Mouse (Mus musculus): ENCODE results near the gene Xrcc4. TPM values are rescaled to one million over a fixed set of nuclear protein-coding genes. Genes with fewer than 3 reads are reported as not detected.

Xrcc4 gene
- polyA plus RNA-seq, 1 experiment from 2014 or later = 13.0 TPM

GRCm38 (mm10) chr13:89814543-89814942 lies 274.9 kb downstream of the Xrcc4 start:
- ATAC-seq (ENCODE audit: insufficient number of reproducible peaks, insufficient read depth, low FRiP score, low TSS enrichment, low read depth) = no peak
- WGBS = 43% methylated on average over 2 of the region's 2 CpGs

GRCm38 (mm10) chr13:89812169-89812568 lies 277.2 kb downstream of the Xrcc4 start:
- Histone ChIP-seq H3K9me3 (no peaks in the 10 kb centered on the region), H3K4me2 (no peak overlapping the region), H3K9ac (replicated peaks) (no peak overlapping the region), H3K27me3 (no peaks in the 10 kb centered on the region), H3K27ac (no peak overlapping the region), H3K36me3 (no peaks in the 10 kb centered on the region), H3K4me3 (replicated peaks) (no peak overlapping the region), H3K4me1 (replicated peaks) (peaks cover 8% of the 10 kb centered on the region; the same call in 1 of the 2 replicates)
- 88% methylated on average over 2 of the region's 2 CpGs for WGBS
- ATAC-seq (ENCODE audit: insufficient number of reproducible peaks, insufficient read depth, low FRiP score, low TSS enrichment, low read depth) = no peak

More at GRCm38 (mm10) chr13:89814543-89814942, 274.9 kb downstream of the Xrcc4 start:
- Histone ChIP-seq H3K9me3 (no peaks in the 10 kb centered on the region), H3K9ac (replicated peaks) (no peak overlapping the region), H3K27ac (no peak overlapping the region), H3K4me2 (no peak overlapping the region), H3K4me1 (replicated peaks) (peaks cover 5% of the 10 kb centered on the region; the same call in 1 of the 2 replicates), H3K4me3 (replicated peaks) (no peak overlapping the region), H3K36me3 (no peaks in the 10 kb centered on the region), H3K27me3 (no peaks in the 10 kb centered on the region)

- H3K4me3 ChIP-seq (replicated peaks) = no peak overlapping the region
- no peak overlapping the region for H3K9ac ChIP-seq (replicated peaks)
- H3K4me2 ChIP-seq = no peak overlapping the region
- ATAC-seq (ENCODE audit: insufficient number of reproducible peaks, insufficient read depth, low FRiP score, low TSS enrichment, low read depth) = no peak
- no peaks in the 10 kb centered on the region for H3K9me3 ChIP-seq
- no peaks in the 10 kb centered on the region for H3K27me3 ChIP-seq
- H3K4me1 ChIP-seq (replicated peaks) = peaks cover 8% of the 10 kb centered on the region; the same call in 1 of the 2 replicates
- H3K36me3 ChIP-seq = no peaks in the 10 kb centered on the region
- H3K27ac ChIP-seq = no peak overlapping the region
These were observed 280.4 kb downstream of the Xrcc4 start for GRCm38 (mm10) chr13:89809024-89809423.

- WGBS = 73% methylated on average over 2 of the region's 2 CpGs
- no peak for ATAC-seq (ENCODE audit: insufficient number of reproducible peaks, insufficient read depth, low FRiP score, low TSS enrichment, low read depth)
- no peaks in the 10 kb centered on the region for H3K27me3 ChIP-seq
These were observed 287.5 kb downstream of the Xrcc4 start for GRCm38 (mm10) chr13:89801901-89802300.

GRCm38 (mm10) chr13:89797721-89798120 lies 291.7 kb downstream of the Xrcc4 start:
- 17% methylated on average over 3 of the region's 3 CpGs for WGBS
- Histone ChIP-seq H3K9me3 (no peaks in the 10 kb centered on the region), H3K4me3 (replicated peaks) (no peak overlapping the region), H3K4me1 (replicated peaks) (no peaks in the 10 kb centered on the region; the same call in 1 of the 2 replicates), H3K27ac (no peak overlapping the region), H3K4me2 (no peak overlapping the region), H3K9ac (replicated peaks) (no peak overlapping the region), H3K36me3 (no peaks in the 10 kb centered on the region), H3K27me3 (no peaks in the 10 kb centered on the region)
- no peak for ATAC-seq (ENCODE audit: insufficient number of reproducible peaks, insufficient read depth, low FRiP score, low TSS enrichment, low read depth)

More at GRCm38 (mm10) chr13:89801901-89802300, 287.5 kb downstream of the Xrcc4 start:
- H3K9me3 ChIP-seq = no peaks in the 10 kb centered on the region
- H3K4me3 ChIP-seq (replicated peaks) = no peak overlapping the region
- no peak overlapping the region for H3K9ac ChIP-seq (replicated peaks)
- H3K27ac ChIP-seq = no peak overlapping the region
- no peak overlapping the region for H3K4me2 ChIP-seq
- no peaks in the 10 kb centered on the region; the same call in 1 of the 2 replicates for H3K4me1 ChIP-seq (replicated peaks)
- H3K36me3 ChIP-seq = no peaks in the 10 kb centered on the region

- no peak for ATAC-seq (ENCODE audit: insufficient number of reproducible peaks, insufficient read depth, low FRiP score, low TSS enrichment, low read depth)
- 64% methylated on average over 5 of the region's 5 CpGs for WGBS
- H3K4me3 ChIP-seq (replicated peaks) = no peak overlapping the region
These were observed 297.9 kb downstream of the Xrcc4 start for GRCm38 (mm10) chr13:89791475-89791874.

GRCm38 (mm10) chr13:89782886-89783285 lies 306.5 kb downstream of the Xrcc4 start:
- H3K4me1 ChIP-seq (replicated peaks) = no peaks in the 10 kb centered on the region
- ATAC-seq (ENCODE audit: insufficient number of reproducible peaks, insufficient read depth, low FRiP score, low TSS enrichment, low read depth) = no peak
- WGBS = 74% methylated on average over 2 of the region's 2 CpGs
- no peaks in the 10 kb centered on the region for H3K9me3 ChIP-seq
- no peak overlapping the region for H3K4me2 ChIP-seq
- H3K4me3 ChIP-seq (replicated peaks) = no peak overlapping the region
- no peaks in the 10 kb centered on the region for H3K36me3 ChIP-seq
- H3K27ac ChIP-seq = no peak overlapping the region
- H3K27me3 ChIP-seq = no peaks in the 10 kb centered on the region
- no peak overlapping the region for H3K9ac ChIP-seq (replicated peaks)

More at GRCm38 (mm10) chr13:89791475-89791874, 297.9 kb downstream of the Xrcc4 start:
- Histone ChIP-seq H3K27me3 (no peaks in the 10 kb centered on the region), H3K9me3 (no peaks in the 10 kb centered on the region), H3K36me3 (no peaks in the 10 kb centered on the region), H3K27ac (no peak overlapping the region), H3K4me1 (replicated peaks) (no peaks in the 10 kb centered on the region), H3K4me2 (no peak overlapping the region), H3K9ac (replicated peaks) (no peak overlapping the region)

DNA sequence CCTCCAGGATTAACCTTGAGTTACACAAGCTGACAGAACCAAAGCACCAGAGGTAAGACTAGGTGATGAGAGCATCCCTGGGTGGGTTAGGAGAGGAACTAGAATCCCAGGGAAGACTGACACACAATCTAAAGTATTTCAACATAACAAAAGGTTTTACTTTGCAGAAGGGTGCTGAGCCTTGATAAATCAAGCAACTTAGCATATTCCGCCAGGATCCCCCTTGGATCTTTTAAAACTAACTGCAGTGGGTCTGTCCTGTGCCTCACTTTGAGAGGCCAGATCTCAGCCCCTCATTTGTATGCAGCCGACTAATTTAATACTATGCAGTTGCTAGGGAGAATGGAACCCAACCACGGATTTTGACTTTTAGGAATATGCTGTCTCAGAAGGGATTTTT lies 309.1 kb downstream of the Xrcc4 start:
- no peak for ATAC-seq (ENCODE audit: insufficient number of reproducible peaks, insufficient read depth, low FRiP score, low TSS enrichment, low read depth)
- Histone ChIP-seq H3K9ac (replicated peaks) (no peak overlapping the region), H3K4me2 (no peak overlapping the region), H3K4me3 (replicated peaks) (no peak overlapping the region), H3K27ac (no peak overlapping the region), H3K36me3 (no peaks in the 10 kb centered on the region), H3K4me1 (replicated peaks) (no peaks in the 10 kb centered on the region), H3K27me3 (no peaks in the 10 kb centered on the region), H3K9me3 (no peaks in the 10 kb centered on the region)
- WGBS = 59% methylated on average over 3 of the region's 3 CpGs

- 0 out of 2 replicates have a peak, but pooled peaks have one; percentile 37 for ATAC-seq (ENCODE audit: insufficient number of reproducible peaks, insufficient read depth, low FRiP score, low TSS enrichment, low read depth)
- no peak overlapping the region for H3K4me2 ChIP-seq
- H3K36me3 ChIP-seq = no peaks in the 10 kb centered on the region
- 54% methylated on average over 7 of the region's 7 CpGs for WGBS
- H3K9me3 ChIP-seq = no peaks in the 10 kb centered on the region
- H3K4me1 ChIP-seq (replicated peaks) = no peaks in the 10 kb centered on the region
- H3K9ac ChIP-seq (replicated peaks) = no peak overlapping the region
- no peaks in the 10 kb centered on the region for H3K27me3 ChIP-seq
- no peak overlapping the region for H3K27ac ChIP-seq
- no peak overlapping the region for H3K4me3 ChIP-seq (replicated peaks)
These were observed 310.0 kb downstream of the Xrcc4 start for GRCm38 (mm10) chr13:89779208-89779911.

- no peak for ATAC-seq (ENCODE audit: insufficient number of reproducible peaks, insufficient read depth, low FRiP score, low TSS enrichment, low read depth)
- Histone ChIP-seq H3K4me3 (replicated peaks) (no peak overlapping the region), H3K4me1 (replicated peaks) (no peaks in the 10 kb centered on the region), H3K36me3 (no peaks in the 10 kb centered on the region), H3K27me3 (no peaks in the 10 kb centered on the region), H3K4me2 (no peak overlapping the region), H3K9me3 (no peaks in the 10 kb centered on the region), H3K9ac (replicated peaks) (no peak overlapping the region), H3K27ac (no peak overlapping the region)
- 79% methylated on average over 1 of the region's 1 CpGs for WGBS
These were observed 311.6 kb downstream of the Xrcc4 start for GRCm38 (mm10) chr13:89777764-89778163.

DNA sequence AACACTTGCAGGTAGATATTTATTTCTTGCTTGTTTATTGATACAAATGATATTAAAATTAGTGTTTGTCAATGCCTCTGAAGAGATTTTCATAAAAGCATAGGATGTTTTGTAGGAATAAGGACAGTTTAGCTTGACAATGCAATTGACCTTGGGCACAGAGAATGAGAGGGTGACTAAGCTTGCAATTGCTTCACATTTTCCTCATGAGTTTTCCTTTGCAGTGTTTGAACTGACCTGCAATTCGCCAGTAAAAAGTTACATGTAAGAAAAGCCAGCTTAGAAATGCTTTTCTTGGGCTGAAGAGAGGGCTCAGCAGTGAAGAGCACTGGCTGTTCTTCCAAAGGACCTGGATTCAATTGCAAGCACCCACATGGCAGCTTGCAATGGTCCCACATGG lies 312.3 kb downstream of the Xrcc4 start:
- no peaks in the 10 kb centered on the region for H3K4me1 ChIP-seq (replicated peaks)
- no peak overlapping the region for H3K9ac ChIP-seq (replicated peaks)
- H3K36me3 ChIP-seq = no peaks in the 10 kb centered on the region
- no peak overlapping the region for H3K4me3 ChIP-seq (replicated peaks)
- no peak overlapping the region for H3K4me2 ChIP-seq
- H3K27me3 ChIP-seq = no peaks in the 10 kb centered on the region
- WGBS = 90% methylated on average over 1 of the region's 1 CpGs
- H3K9me3 ChIP-seq = no peaks in the 10 kb centered on the region
- no peak for ATAC-seq (ENCODE audit: insufficient number of reproducible peaks, insufficient read depth, low FRiP score, low TSS enrichment, low read depth)
- H3K27ac ChIP-seq = no peak overlapping the region

- peaks cover 4% of the 10 kb centered on the region; the same call in 1 of the 2 replicates for H3K9me3 ChIP-seq
- WGBS = 81% methylated on average over 1 of the region's 1 CpGs
These were observed 322.9 kb downstream of the Xrcc4 start for GRCm38 (mm10) chr13:89766551-89766950.

More at GRCm38 (mm10) chr13:89766551-89766950, 322.9 kb downstream of the Xrcc4 start:
- Histone ChIP-seq H3K27ac (no peak overlapping the region), H3K4me2 (no peak overlapping the region), H3K4me1 (replicated peaks) (no peaks in the 10 kb centered on the region), H3K27me3 (no peaks in the 10 kb centered on the region), H3K9ac (replicated peaks) (no peak overlapping the region), H3K36me3 (no peaks in the 10 kb centered on the region), H3K4me3 (replicated peaks) (no peak overlapping the region)
- no peak for ATAC-seq (ENCODE audit: insufficient number of reproducible peaks, insufficient read depth, low FRiP score, low TSS enrichment, low read depth)

All from limb, embryonic 12.5 days (tissue).